Mouse (Mus musculus) adrenal gland (tissue): ENCODE measurements around the gene Lif.

ENCODE experiments used
- intact Hi-C: fragments of 180-260 bp; cut with DNase I; formaldehyde crosslinking; loops from one replicate; pipeline ENCODE4 v1.15.1; 2025

The Lif gene

GRCm38 (mm10) chr11:4260463-4261187 is 3.3 kb downstream of the Lif start:
- intact Hi-C loops = no loop called here

DNA sequence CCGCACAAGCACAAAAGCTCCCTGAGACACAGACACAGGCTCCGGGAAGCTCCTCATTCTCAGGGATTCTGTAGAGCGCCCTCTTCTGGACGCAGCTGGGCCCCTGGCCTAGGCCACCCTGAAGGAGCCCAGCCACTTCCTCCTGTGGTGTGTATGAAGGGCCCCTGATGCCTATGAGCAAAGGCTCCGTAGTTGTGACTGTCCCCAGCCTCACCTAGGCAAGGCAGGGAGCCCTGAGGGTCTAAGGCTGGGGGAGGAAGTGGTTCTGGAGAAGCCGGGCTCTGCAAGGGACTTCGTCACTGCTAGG is 3.8 kb downstream of the Lif start:
- intact Hi-C loops = no loop called here

DNA sequence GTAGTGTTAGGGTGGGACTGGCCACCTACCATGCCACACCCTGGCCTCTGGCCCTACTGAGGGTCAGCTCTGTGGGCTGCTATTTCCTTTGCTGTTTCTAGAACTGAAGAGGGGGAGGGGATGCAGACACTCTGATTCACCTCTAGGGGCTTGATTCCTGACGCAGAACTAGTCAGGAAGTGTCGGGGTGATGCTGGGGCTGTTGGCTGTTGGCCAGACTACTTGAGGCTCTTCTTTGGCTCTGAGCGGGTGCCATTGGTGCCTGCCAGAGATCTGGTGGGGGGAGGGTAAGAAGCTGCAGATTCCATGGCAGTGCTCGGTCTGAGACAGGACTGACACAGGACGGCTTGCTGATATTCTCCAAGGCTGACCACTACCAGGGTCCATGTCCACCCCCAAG is 4.6 kb downstream of the Lif start:
- intact Hi-C loops = no loop called here

DNA sequence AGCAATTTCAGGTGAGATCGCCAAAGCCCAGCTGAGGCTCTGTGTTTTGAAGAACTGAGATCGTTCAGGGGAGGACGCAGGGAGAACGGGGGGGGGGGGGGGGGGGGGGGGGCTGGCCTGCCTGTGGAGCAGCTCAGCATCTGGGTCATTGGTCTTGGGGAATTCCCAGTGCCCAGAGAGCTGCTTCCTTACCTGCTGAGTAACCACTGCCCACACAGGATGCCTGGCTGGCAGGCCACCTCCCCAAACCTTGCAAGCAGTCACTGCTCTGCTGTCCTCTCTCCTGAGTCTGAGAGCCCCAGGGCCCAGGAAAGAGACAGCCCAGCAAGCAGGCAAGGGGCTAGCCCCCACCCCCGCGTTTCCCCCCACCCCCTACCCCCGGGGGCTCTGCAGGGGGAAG is 5.5 kb downstream of the Lif start:
- intact Hi-C loops = no loop called here

DNA sequence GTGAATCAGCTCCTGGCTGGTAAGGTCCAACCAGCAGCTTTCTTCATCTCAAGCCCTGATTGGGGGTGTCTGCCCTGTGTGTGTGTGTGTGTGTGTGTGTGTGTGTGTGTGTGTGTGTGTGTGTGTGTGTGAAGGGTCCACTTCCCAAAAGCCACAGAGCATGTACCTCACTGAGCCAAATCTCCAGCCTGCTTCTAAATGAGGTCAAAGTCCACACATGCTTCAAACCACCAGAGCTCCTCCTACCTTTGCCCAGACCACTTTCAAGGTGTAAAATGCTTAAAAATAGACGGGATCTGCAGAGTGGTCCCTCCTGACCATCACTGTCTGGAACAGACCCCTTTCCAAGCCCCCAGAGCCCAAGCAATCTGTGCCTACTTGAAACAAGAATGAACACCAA is 5.9 kb downstream of the Lif start:
- intact Hi-C loops = no loop called here

- intact Hi-C loops = no loop called here
Observed at GRCm38 (mm10) chr11:4264066-4264465, 6.7 kb downstream of the Lif start.

DNA sequence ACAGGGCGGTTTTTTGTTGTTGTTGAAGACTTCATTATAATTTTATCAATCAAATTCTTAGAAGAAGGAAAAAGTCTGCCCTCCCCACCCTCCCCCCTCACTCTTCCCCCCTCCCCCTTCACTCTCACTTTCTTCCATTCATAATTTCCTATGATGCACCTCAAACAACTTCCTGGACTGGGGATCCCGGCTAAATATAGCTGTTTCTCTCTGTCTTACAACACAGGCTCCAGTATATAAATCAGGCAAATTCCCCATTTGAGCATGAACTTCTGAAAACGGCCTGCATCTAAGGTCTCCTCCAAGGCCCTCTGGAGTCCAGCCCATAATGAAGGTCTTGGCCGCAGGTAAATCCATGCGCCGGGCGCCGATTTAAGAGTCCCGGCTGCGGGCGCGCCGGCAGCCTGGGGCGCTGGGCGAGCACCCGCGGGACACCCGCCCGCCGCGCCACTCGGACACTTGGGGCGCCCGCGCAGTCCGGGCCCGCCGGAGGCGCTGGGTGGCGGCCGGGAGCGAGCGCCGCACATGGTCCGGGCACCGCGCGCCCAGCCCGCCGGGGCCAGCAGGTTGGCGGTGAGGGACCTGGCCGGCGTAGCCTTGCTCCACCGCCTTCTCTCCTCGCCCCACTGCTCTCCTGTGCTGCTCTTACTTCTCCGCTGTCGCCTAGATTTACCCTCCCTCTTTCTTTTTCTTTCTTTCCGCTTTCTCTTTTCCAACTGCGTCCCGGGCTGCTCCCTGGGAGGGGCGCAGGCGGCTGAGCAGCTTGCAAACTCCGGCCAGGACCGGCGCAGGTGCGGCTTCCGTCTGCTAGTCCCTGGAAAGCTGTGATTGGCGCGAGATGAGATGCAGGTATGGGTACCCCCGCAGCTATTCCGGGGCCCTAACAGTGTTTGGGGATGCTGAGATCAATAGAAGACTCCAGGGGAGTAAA is 9.2 kb downstream of the Lif start:
- intact Hi-C loops = loop anchor here (5.0 kb wide), 1 partner anchor 41 kb away; no protein-coding TSS in a partner anchor

GRCm38 (mm10) chr11:4267202-4267578 is 9.8 kb downstream of the Lif start:
- intact Hi-C loops = loop anchor here (5.0 kb wide), 1 partner anchor 40 kb away; no protein-coding TSS in a partner anchor

DNA sequence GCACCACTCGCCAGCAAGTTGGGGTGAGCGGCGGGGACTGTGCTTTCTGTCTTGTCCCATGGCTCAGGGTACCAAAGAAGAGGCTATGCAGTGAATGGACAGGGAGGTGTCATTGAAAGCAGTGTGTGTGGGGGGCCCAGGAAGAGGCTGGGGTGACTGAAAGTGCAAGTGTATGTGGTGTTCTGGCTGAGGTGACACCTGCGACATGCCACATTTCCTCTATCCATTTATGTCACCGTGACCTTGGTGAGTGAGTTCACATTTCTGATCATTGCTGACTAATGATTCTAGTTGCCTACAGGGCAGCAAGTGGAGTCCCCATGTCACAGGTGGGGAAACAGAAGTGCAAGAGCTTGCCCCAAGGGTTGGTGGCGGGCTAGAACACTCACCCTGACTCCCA is 11.1 kb downstream of the Lif start:
- intact Hi-C loops = loop anchor here (5.0 kb wide), 1 partner anchor 39 kb away; no protein-coding TSS in a partner anchor

DNA sequence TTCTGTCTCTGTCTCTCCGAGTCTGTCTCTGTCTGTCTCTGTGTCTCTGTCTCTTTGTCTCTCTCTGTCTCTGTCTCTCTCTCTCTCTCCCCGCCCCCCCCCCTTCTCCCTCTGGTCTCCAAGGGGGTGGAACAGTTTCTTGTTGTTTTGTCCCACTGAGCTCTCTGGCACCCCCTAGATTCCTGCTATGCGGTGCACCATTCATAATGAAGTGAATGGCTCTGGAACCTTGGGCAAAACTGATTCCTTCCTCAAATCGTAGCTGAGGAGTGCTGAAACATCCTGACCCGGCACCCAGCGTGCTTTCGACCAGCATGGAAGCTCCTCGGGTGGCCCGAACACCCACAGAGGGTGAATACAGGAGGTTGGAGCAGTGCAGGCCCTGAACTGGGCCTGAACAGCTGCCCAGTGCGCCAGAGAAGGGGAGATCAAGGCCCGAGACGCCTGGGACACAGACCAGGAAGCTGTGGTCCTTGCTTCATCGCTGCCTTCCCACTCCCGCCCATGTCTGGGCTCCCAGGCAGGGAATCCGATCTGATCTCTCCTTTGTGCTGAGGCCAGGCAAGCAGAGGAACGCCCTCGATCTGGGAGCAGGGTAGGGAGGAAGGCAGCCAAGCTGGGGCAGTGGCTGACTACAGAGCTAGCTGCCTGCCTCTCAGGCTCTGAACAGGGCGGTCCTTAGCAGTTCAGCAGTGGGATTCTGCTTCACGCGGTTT is 13.5 kb downstream of the Lif start:
- intact Hi-C loops = no loop called here

DNA sequence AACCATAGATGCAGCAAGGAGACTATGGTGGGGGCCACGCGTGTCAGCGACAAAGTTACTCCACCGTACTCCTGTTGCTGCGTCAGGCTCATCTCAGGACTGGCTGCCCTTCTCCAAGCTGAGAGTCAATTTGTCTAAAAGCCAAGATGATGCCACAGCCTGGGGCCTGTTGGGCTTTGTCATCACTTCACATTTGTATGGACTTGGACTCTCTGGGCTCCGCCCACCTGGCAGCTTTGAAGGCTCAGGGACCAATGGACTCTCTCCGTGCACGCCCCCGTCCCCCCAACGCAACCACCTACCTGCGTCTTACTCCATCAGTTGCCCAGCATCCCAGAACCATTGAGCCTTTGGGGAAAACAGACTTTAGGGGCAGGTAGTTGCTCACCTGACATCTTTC is 14.2 kb downstream of the Lif start:
- intact Hi-C loops = no loop called here

- intact Hi-C loops = no loop called here
Observed at GRCm38 (mm10) chr11:4276411-4276861, 19.1 kb downstream of the Lif start.

DNA sequence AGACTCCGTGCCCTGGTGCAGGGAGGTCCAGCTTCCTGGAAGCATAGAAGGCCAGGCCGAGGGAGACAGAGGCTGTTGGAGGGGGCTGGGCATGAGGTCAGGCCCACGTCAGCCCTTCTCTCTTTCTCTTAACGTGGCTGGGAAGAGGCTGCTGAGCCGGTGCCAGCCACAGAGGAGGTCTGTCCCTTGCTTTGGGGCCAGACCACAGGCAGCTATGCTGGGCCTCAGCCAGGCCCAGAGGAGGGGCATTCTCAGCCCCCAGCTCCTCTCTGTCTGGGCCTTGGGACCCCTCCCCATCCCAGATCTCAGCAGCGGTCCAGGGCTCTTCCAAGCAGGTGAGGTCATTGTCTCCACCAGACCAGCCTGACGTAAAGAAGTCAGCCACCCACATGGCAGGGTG is 22.6 kb downstream of the Lif start:
- intact Hi-C loops = no loop called here

DNA sequence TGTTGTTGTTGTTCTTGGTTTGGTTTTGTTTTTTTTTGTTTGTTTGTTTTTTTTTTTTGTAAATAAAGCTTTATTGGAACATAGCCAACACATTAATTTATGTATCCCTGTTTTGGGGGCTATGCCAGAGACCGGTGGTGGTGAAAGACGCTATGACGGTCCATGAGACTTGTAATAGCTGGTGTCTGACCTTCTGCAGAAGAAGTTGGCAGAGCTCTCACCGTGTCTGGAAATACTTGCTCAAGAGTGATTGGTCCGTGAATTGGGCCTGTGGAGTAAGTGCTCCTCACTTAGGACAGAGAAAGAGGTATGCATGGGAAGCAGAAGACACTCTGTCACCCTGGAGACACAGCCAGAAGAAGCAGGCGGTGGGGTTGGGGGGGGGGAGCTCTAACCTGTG is 24.5 kb downstream of the Lif start:
- intact Hi-C loops = no loop called here

GRCm38 (mm10) chr11:4283627-4284026 is 26.3 kb downstream of the Lif start:
- intact Hi-C loops = no loop called here

DNA sequence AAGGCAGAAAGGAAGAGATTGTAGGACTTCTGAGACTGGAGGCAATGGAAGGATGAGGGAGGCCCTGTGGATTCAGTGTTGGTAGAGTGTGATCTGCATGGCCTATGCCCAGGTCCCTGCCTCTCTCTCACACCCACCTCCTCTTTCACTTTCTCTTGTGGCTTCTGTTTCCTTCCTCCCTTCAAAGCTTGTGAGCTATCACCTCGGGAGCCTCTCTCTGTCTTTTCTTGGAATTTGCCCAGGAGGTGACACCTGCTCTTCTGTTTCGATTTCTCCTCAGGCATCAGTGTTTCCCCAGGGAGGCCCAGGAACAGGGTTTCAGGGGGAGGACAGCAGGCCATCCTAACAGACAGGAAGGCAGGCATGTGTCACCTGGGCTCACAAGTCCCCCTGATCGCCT is 31.9 kb downstream of the Lif start:
- intact Hi-C loops = no loop called here

- intact Hi-C loops = no loop called here
Observed at GRCm38 (mm10) chr11:4291639-4292038, 34.3 kb downstream of the Lif start.

DNA sequence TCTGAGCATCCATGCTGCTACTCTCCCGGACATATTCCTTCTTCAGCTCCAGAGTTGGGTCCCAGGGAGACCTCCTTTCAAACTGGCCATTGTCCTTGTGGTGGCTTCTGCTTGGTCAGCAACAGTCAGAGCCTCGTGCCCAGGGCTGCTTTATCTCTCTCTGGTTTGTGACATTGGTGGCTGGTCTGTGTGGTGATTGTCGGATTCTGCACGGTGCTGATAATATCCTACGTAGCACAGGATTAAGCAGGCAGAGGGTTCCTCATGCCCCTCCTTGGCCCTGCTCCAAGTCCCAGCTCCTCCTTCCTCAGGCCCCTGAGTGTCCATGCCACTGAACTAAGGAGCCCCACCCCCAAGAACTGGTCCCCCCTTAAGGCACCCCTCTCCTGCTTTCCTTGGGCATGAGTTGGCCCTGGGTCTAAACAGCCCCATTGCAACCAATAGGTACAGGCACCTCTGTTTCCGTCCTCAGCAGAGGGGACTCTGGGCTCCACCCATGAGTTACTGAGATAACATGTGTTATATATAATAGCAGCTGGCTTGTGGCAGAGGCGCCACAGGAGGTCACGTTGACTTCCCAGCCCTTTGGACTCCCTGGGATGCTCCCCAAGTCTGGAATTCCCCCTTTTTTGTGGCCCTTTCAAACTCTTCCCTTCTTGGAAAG is 35.0 kb downstream of the Lif start:
- intact Hi-C loops = no loop called here

DNA sequence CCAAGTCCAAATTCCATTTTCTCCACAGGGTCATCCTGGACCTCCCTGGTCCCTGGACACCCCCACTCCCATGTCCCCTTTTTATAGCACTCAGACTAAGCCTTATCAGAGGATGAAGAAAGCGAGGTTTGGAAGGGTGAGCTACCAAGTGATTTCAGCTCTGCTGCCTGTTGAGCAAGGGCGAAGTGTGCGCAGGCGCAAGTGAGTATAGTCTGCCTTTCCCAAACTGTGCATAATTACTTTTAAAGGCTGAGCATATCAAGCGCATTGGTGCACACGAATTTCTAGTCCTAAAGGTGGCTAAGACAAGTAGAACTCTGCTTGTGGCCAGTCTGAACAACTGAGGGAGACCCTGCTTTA is 35.5 kb downstream of the Lif start:
- intact Hi-C loops = no loop called here

GRCm38 (mm10) chr11:4293481-4293880 is 36.1 kb downstream of the Lif start:
- intact Hi-C loops = no loop called here

- intact Hi-C loops = no loop called here
Observed at GRCm38 (mm10) chr11:4294047-4294446, 36.7 kb downstream of the Lif start.
